Mouse (Mus musculus) embryonic facial prominence, embryonic 12.5 days (tissue): Measurements from ENCODE around the gene Cyp2c67. TPM values are rescaled to one million over a fixed set of nuclear protein-coding genes. Genes with fewer than 3 reads are reported as not detected.
"Not testable (repeated sequence)": the region's sequence is repeated elsewhere in the genome, so short reads cannot be mapped to it uniquely, and the experiment has no call there.

Source experiments
- ATAC-seq: fragments of 200-750 bp; cut with Nextera tagmentation; 2 replicates; pipeline ENCODE4 v1.8.0; 2017; ENCODE audit not compliant: insufficient number of reproducible peaks, insufficient read depth, low FRiP score, low TSS enrichment
- H3K27ac ChIP-seq: fragments of 300-500 bp; sonication (generic); 2 replicates; pipeline ENCODE4 v1.5.1; 2016; ENCODE audit warnings: mild to moderate bottlenecking
- H3K27me3 ChIP-seq: fragments of 300-500 bp; sonication (generic); 2 replicates; pipeline ENCODE4 v1.6.1; 2016; ENCODE audit warnings: mild to moderate bottlenecking, moderate library complexity
- H3K36me3 ChIP-seq: fragments of 300-500 bp; sonication (generic); 2 replicates; pipeline ENCODE4 v1.6.1; 2016; ENCODE audit warnings: mild to moderate bottlenecking
- H3K4me1 ChIP-seq: fragments of 300-500 bp; sonication (generic); 2 replicates; pipeline ENCODE4 v1.6.1; 2016
- H3K4me2 ChIP-seq: fragments of 300-500 bp; sonication (generic); replicated peaks from 2 replicates; pipeline ENCODE4 v1.6.1; 2016; ENCODE audit warnings: mild to moderate bottlenecking, moderate library complexity
- H3K4me3 ChIP-seq: fragments of 300-500 bp; sonication (generic); 2 replicates; pipeline ENCODE4 v1.5.1; 2016; ENCODE audit warnings: mild to moderate bottlenecking
- H3K9ac ChIP-seq: fragments of 300-500 bp; sonication (generic); 2 replicates; pipeline ENCODE4 v1.6.1; 2016; ENCODE audit warnings: mild to moderate bottlenecking, moderate library complexity
- H3K9me3 ChIP-seq: fragments of 300-500 bp; sonication (generic); 2 replicates; pipeline ENCODE4 v1.6.1; 2016; ENCODE audit warnings: mild to moderate bottlenecking, moderate library complexity
- WGBS: fragments of 180-500 bp; shearing (Covaris S2); methylation state at CpG from one replicate; pipeline ENCODE4 v1.1.7; 2016; 5-methylcytosine and 5-hydroxymethylcytosine counted together
- polyA plus RNA-seq: library from polyadenylated mRNA; unstranded; fragments of >200 nt; fragmentation: Nextera tagmentation; extraction: Ambion mirVana; gene quantifications from 2 replicates; pipeline ENCODE4 v1.2.1, GENCODE M21; 2016

Cyp2c67 gene
- not detected in 2 replicates for polyA plus RNA-seq

- Histone ChIP-seq H3K27ac (no peak within 1 kb of the TSS), H3K27me3 (no peaks in the 10 kb centered on the region), H3K36me3 (no peaks in the 10 kb centered on the region), H3K4me1 (no peaks in the 10 kb centered on the region), H3K4me3 (no peak within 1 kb of the TSS), H3K9me3 (0 out of 2 replicates have a peak, but pooled peaks cover 8% of the 10 kb centered on the region), H3K9ac (no peak within 1 kb of the TSS), H3K4me2 (no peak within 1 kb of the TSS)
- 85% methylated on average over 1 of the region's 1 CpGs for WGBS
- no peak for ATAC-seq
Observed at GRCm38 (mm10) chr19:39648938-39649337, at the start of gene Cyp2c67. Cyp2c67 (minus strand) TSS chr19:39649051.

- H3K36me3 ChIP-seq, H3K9me3 ChIP-seq, H3K9ac ChIP-seq, H3K4me3 ChIP-seq, H3K4me1 ChIP-seq, H3K27me3 ChIP-seq, H3K4me2 ChIP-seq, ATAC-seq, H3K27ac ChIP-seq: not testable (repeated sequence)
Observed at GRCm38 (mm10) chr19:39665650-39666049, 16.8 kb upstream of the Cyp2c67 start.

GRCm38 (mm10) chr19:39652381-39652780, 3.5 kb upstream of the Cyp2c67 start:
- Histone ChIP-seq H3K9me3 (0 out of 2 replicates have a peak, but pooled peaks cover 4% of the 10 kb centered on the region), H3K9ac (no peak overlapping the region), H3K4me2 (no peak overlapping the region), H3K27ac (no peak overlapping the region), H3K4me1 (no peaks in the 10 kb centered on the region), H3K4me3 (no peak overlapping the region), H3K27me3 (no peaks in the 10 kb centered on the region), H3K36me3 (no peaks in the 10 kb centered on the region)
- ATAC-seq = no peak
- WGBS = 49% methylated on average over 1 of the region's 1 CpGs

GRCm38 (mm10) chr19:39647519-39647918, 1.3 kb downstream of the Cyp2c67 start:
- Histone ChIP-seq H3K4me2 (no peak overlapping the region), H3K4me1 (no peaks in the 10 kb centered on the region), H3K36me3 (no peaks in the 10 kb centered on the region), H3K4me3 (no peak overlapping the region), H3K27ac (no peak overlapping the region), H3K27me3 (no peaks in the 10 kb centered on the region), H3K9me3 (0 out of 2 replicates have a peak, but pooled peaks cover 8% of the 10 kb centered on the region), H3K9ac (no peak overlapping the region)
- ATAC-seq = no peak
- 89% methylated on average over 9 of the region's 9 CpGs for WGBS

- 90% methylated on average over 7 of the region's 7 CpGs for WGBS
- ATAC-seq, H3K36me3 ChIP-seq, H3K9ac ChIP-seq, H3K27ac ChIP-seq, H3K9me3 ChIP-seq, H3K4me1 ChIP-seq, H3K4me3 ChIP-seq, H3K4me2 ChIP-seq, H3K27me3 ChIP-seq: not testable (repeated sequence)
Observed at GRCm38 (mm10) chr19:39644551-39644950, 4.3 kb downstream of the Cyp2c67 start.

Other genes starting within 250 kb of the Cyp2c67 start
- gene Cyp2c38, start 186.0 kb downstream of the Cyp2c67 start, polyA plus RNA-seq = not detected in 2 replicates
- not detected in 2 replicates for gene Cyp2c39, start 138.2 kb downstream of the Cyp2c67 start, polyA plus RNA-seq
- not detected in 2 replicates for gene Cyp2c68, start 92.0 kb upstream of the Cyp2c67 start, polyA plus RNA-seq
- not detected in 2 replicates for gene Cyp2c40, start 163.8 kb upstream of the Cyp2c67 start, polyA plus RNA-seq
- not detected in 2 replicates for gene Cyp2c69, start 237.7 kb upstream of the Cyp2c67 start, polyA plus RNA-seq